Mouse (Mus musculus): Measurements from ENCODE around the gene Dhx29.

GRCm38 (mm10) chr13:112920906-112921305 is 6.3 kb upstream of the Dhx29 start:
- no peak for TF ChIP-seq CTCF (IDR thresholded peaks at IDR 0.05; ENCODE audit: borderline replicate concordance, insufficient read depth, low read length)
- no peak for TF ChIP-seq POLR2A (IDR thresholded peaks at IDR 0.05; ENCODE audit: low read depth, low read length)
